Mouse (Mus musculus) small intestine, adult 2 months (tissue): ENCODE data around the gene Naa11.

ENCODE experiments used
- CTCF ChIP-seq: fragments of 200-500 bp; IDR thresholded peaks from 2 replicates; pipeline ENCODE4 v1.5.1; 2012; ENCODE audit warnings: low read depth, mild to moderate bottlenecking, control low read depth, inconsistent platforms, low read length, moderate library complexity, mixed read lengths; ENCODE audit not compliant: insufficient replicate concordance, insufficient read length; ENCODE audit errors: extremely low read depth
- POLR2A ChIP-seq: fragments of 200-500 bp; IDR thresholded peaks from 2 replicates; pipeline ENCODE4 v1.6.1; 2012; ENCODE audit warnings: low read depth, mild to moderate bottlenecking, control low read depth, inconsistent platforms, low read length, moderate library complexity

DNA sequence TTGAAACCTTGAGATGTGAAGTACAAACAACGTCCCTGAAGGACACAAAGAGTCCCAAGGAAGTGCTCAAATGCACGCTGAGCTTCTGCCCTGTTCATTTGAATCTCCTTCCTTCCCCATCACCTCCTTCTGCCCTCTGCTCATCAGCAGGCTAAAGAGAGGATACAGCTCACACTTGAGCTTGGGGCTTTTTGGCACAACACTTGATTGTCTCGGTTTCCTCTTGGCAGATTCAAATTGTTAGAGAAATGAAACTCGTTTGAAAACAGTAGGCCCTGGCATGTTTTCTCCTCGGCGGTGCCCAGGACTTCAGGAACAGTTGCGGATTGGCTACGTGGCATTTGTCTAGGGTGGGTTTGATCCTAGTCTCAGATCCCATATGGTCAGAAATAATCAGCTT is 27.4 kb downstream of the Naa11 start:
- TF ChIP-seq POLR2A (no peak), CTCF (no peak)
